Mouse (Mus musculus) embryonic facial prominence, embryonic 13.5 days (tissue): ENCODE measurements around the gene Gm21679. TPM values are rescaled to one million over a fixed set of nuclear protein-coding genes. Genes with fewer than 3 reads are reported as not detected.
"Not testable (repeated sequence)": the region's sequence is repeated elsewhere in the genome, so short reads cannot be mapped to it uniquely, and the experiment has no call there.

Source experiments
- ATAC-seq: fragments of 200-750 bp; cut with Nextera tagmentation; 2 replicates; pipeline ENCODE4 v1.8.0; 2017; ENCODE audit warnings: low read depth; ENCODE audit not compliant: insufficient number of reproducible peaks, insufficient read depth, low FRiP score, low TSS enrichment
- H3K27ac ChIP-seq: fragments of 300-500 bp; sonication (generic); 2 replicates; pipeline ENCODE4 v1.5.1; 2015; ENCODE audit warnings: moderate library complexity, mild to moderate bottlenecking, inconsistent platforms
- H3K27me3 ChIP-seq: fragments of 300-500 bp; sonication (generic); 2 replicates; pipeline ENCODE4 v1.6.1; 2015; ENCODE audit warnings: mild to moderate bottlenecking, inconsistent platforms
- H3K36me3 ChIP-seq: fragments of 300-500 bp; sonication (generic); 2 replicates; pipeline ENCODE4 v1.6.1; 2015; ENCODE audit warnings: mild to moderate bottlenecking, inconsistent platforms
- H3K4me1 ChIP-seq: fragments of 300-500 bp; sonication (generic); 2 replicates; pipeline ENCODE4 v1.6.1; 2015; ENCODE audit warnings: inconsistent platforms
- H3K4me2 ChIP-seq: fragments of 300-500 bp; sonication (generic); 2 replicates; pipeline ENCODE4 v1.6.1; 2015; ENCODE audit warnings: moderate library complexity, mild to moderate bottlenecking, inconsistent platforms
- H3K4me3 ChIP-seq: fragments of 300-500 bp; sonication (generic); 2 replicates; pipeline ENCODE4 v1.5.1; 2015; ENCODE audit warnings: mild to moderate bottlenecking, inconsistent platforms
- H3K9ac ChIP-seq: fragments of 300-500 bp; sonication (generic); 2 replicates; pipeline ENCODE4 v1.6.1; 2015; ENCODE audit warnings: mild to moderate bottlenecking, inconsistent platforms
- H3K9me3 ChIP-seq: fragments of 300-500 bp; sonication (generic); 2 replicates; pipeline ENCODE4 v1.6.1; 2016; ENCODE audit warnings: inconsistent platforms
- WGBS: fragments of 180-500 bp; shearing (Covaris S2); methylation state at CpG from one replicate; pipeline ENCODE4 v1.1.7; 2015; ENCODE audit warnings: mixed read lengths; 5-methylcytosine and 5-hydroxymethylcytosine counted together
- polyA plus RNA-seq: library from polyadenylated mRNA; unstranded; fragments of >200 nt; fragmentation: Nextera tagmentation; extraction: Ambion mirVana; gene quantifications from 2 replicates; pipeline ENCODE4 v1.2.1, GENCODE M21; 2015

The Gm21679 gene
- not detected in 2 replicates for polyA plus RNA-seq

- not testable (repeated sequence) for H3K36me3 ChIP-seq, H3K27me3 ChIP-seq, H3K9ac ChIP-seq, H3K4me3 ChIP-seq, H3K4me2 ChIP-seq, H3K27ac ChIP-seq, H3K4me1 ChIP-seq, ATAC-seq, H3K9me3 ChIP-seq
- WGBS, result no CpG with 5 or more reads among the region's 3 CpGs
Measured at GRCm38 (mm10) chrY:29683270-29683669, at the start of gene Gm21679. TSS of gene Gm21679 (minus strand) at chrY:29683370.
